In genomic region chr14:15637681-15638080, GRCm38 (mm10) we compare ENCODE assay signal across 29 mouse cellular contexts.
"Had no signal": no experiment of that assay in that cellular context is flagged by ENCODE, and none has a peak within 500 bp of the region (broad histone marks: within the 10 kb centered on the region; RNA-seq: fewer than 3 reads in every experiment).

No protein-coding gene starts in this region.

- DNase-seq: cerebellum, adult 2 months; cerebellum, adult 8-10 months; cerebellum, adult 9-10 months; cerebellum, adult 9-11 months; cerebellum, postnatal 10 days; cerebellum, postnatal 14 days; cerebellum, postnatal 25 days; cerebellum, postnatal 36 days; embryo, embryonic 11 days; forebrain, postnatal 0 days; gastrocnemius, adult 2 months; gastrocnemius, postnatal 10 days; gastrocnemius, postnatal 14 days; gastrocnemius, postnatal 25 days; gastrocnemius, postnatal 36 days; heart, adult 11 months; heart, adult 18-20 months; heart, adult 2 months had no signal

- H3K9ac ChIP-seq: embryonic facial prominence, embryonic 12.5 days; embryonic facial prominence, embryonic 13.5 days; embryonic facial prominence, embryonic 15.5 days; forebrain, embryonic 12.5 days; forebrain, embryonic 13.5 days; forebrain, embryonic 15.5 days; forebrain, postnatal 0 days had no signal

- H3K27me3 ChIP-seq: embryonic facial prominence, embryonic 12.5 days; embryonic facial prominence, embryonic 13.5 days; embryonic facial prominence, embryonic 15.5 days; forebrain, embryonic 12.5 days; forebrain, embryonic 13.5 days; forebrain, embryonic 15.5 days had no signal

- H3K4me3 ChIP-seq: embryonic facial prominence, embryonic 10.5 days; embryonic facial prominence, embryonic 12.5 days; embryonic facial prominence, embryonic 13.5 days; embryonic facial prominence, embryonic 15.5 days; erythroblast, embryonic 14.5 days; forebrain, embryonic 10.5 days; forebrain, embryonic 12.5 days; forebrain, embryonic 13.5 days; forebrain, embryonic 15.5 days; gastrocnemius, adult 2 months; heart, adult 2 months had no signal

- H3K4me1 ChIP-seq: embryonic facial prominence, embryonic 10.5 days; embryonic facial prominence, embryonic 12.5 days; embryonic facial prominence, embryonic 13.5 days; embryonic facial prominence, embryonic 15.5 days; forebrain, embryonic 10.5 days; forebrain, embryonic 13.5 days; forebrain, embryonic 15.5 days had no signal

- H3K4me2 ChIP-seq: embryonic facial prominence, embryonic 12.5 days; embryonic facial prominence, embryonic 13.5 days; embryonic facial prominence, embryonic 15.5 days; forebrain, embryonic 12.5 days; forebrain, embryonic 13.5 days; forebrain, embryonic 15.5 days had no signal

- H3K9me3 ChIP-seq: embryonic facial prominence, embryonic 12.5 days; embryonic facial prominence, embryonic 13.5 days; embryonic facial prominence, embryonic 15.5 days; forebrain, embryonic 12.5 days; forebrain, embryonic 13.5 days; forebrain, embryonic 15.5 days had no signal

- ATAC-seq: forebrain, embryonic 13.5 days; forebrain, embryonic 14.5 days; forebrain, embryonic 15.5 days; forebrain, embryonic 16.5 days; forebrain, postnatal 0 days had no signal

- H3K36me3 ChIP-seq: embryonic facial prominence, embryonic 10.5 days; embryonic facial prominence, embryonic 12.5 days; embryonic facial prominence, embryonic 13.5 days; embryonic facial prominence, embryonic 15.5 days; forebrain, embryonic 10.5 days; forebrain, embryonic 12.5 days; forebrain, embryonic 15.5 days had no signal

- H3K27ac ChIP-seq: embryonic facial prominence, embryonic 10.5 days; embryonic facial prominence, embryonic 12.5 days; embryonic facial prominence, embryonic 13.5 days; embryonic facial prominence, embryonic 15.5 days; forebrain, embryonic 10.5 days; forebrain, embryonic 12.5 days; forebrain, embryonic 13.5 days; forebrain, embryonic 15.5 days; gastrocnemius, adult 2 months; heart, adult 2 months had no signal
